Mouse (Mus musculus) cortical plate, adult 2 months (tissue): Measurements from ENCODE around the gene Sohlh2. TPM values are rescaled to one million over a fixed set of nuclear protein-coding genes. Genes with fewer than 3 reads are reported as not detected.

Source experiments
- H3K27ac ChIP-seq: fragments of 200-500 bp; 2 replicates; pipeline ENCODE4 v1.5.1; 2012; ENCODE audit warnings: low read length, control low read depth, inconsistent platforms; ENCODE audit not compliant: insufficient read depth
- H3K4me1 ChIP-seq: fragments of 200-500 bp; 2 replicates; pipeline ENCODE4 v1.6.1; 2011; ENCODE audit warnings: low read length; ENCODE audit not compliant: control insufficient read depth, insufficient read depth
- H3K4me3 ChIP-seq: fragments of 200-500 bp; 2 replicates; pipeline ENCODE4 v1.5.1; 2011; ENCODE audit warnings: mild to moderate bottlenecking, low read length, control low read depth; ENCODE audit not compliant: insufficient read depth
- CTCF ChIP-seq: fragments of 200-500 bp; IDR thresholded peaks from 2 replicates; pipeline ENCODE4 v1.5.1; 2011; ENCODE audit warnings: mild to moderate bottlenecking, control low read depth, low read length; ENCODE audit not compliant: insufficient read depth; ENCODE audit errors: extremely low read depth
- POLR2A ChIP-seq: fragments of 200-500 bp; IDR thresholded peaks from 2 replicates; pipeline ENCODE4 v1.6.1; 2011; ENCODE audit warnings: mild to moderate bottlenecking, low read length, control low read depth; ENCODE audit not compliant: insufficient read depth; ENCODE audit errors: extremely low read depth
- polyA plus RNA-seq: library from polyadenylated mRNA; depleted of rRNA; stranded (reverse); fragments of >200 nt; gene quantifications from 2 replicates; pipeline ENCODE4 v1.2.3, GENCODE M21; 2012; rRNA removed

Sohlh2 gene
- polyA plus RNA-seq, 1 experiment: not detected

DNA sequence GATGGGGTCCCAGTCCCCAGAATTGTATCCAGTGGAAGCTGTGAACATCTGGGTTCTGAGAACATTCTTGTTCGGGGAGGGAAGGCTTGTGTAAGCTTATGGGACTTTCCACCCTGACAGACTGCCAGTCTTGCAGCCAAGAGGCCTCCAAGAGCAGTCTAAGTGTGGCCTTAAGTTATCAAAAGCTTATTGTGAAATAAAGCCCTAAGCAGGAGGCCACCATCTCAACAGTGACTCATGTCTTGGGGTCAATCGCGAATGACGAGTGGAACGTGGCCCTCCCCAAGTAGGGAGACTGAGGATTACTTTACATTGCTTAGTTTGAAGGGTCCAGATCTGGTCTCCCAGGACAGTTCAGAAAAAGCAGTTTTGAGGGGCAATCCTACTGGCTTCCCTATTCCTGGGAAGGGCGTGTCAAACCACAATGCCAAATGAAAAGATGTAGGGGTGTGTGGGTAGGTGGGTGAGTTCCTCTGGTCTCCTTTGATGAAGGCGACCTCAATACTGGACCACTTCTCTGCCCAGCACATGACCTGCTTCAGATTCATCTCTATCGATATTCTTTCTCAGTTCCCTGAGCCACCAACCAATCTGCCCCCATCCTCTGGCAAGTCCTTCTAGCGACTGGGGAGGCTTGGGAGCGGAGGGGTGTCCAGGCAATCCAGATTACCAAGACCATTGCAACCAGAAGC is 60.0 kb downstream of the Sohlh2 start, which contains the start of gene Dclk1:
TSS of gene Dclk1 (plus strand) at position 635 of the 692 bp plus-strand sequence.
- no peak for TF ChIP-seq POLR2A
- no peak for TF ChIP-seq CTCF
- Histone ChIP-seq H3K4me3 (peak within 1 kb of the TSS; percentile 82), H3K4me1 (peaks cover 2% of the 10 kb centered on the region; the same call in 1 of the 2 replicates), H3K27ac (peak within 1 kb of the TSS; percentile 76)

DNA sequence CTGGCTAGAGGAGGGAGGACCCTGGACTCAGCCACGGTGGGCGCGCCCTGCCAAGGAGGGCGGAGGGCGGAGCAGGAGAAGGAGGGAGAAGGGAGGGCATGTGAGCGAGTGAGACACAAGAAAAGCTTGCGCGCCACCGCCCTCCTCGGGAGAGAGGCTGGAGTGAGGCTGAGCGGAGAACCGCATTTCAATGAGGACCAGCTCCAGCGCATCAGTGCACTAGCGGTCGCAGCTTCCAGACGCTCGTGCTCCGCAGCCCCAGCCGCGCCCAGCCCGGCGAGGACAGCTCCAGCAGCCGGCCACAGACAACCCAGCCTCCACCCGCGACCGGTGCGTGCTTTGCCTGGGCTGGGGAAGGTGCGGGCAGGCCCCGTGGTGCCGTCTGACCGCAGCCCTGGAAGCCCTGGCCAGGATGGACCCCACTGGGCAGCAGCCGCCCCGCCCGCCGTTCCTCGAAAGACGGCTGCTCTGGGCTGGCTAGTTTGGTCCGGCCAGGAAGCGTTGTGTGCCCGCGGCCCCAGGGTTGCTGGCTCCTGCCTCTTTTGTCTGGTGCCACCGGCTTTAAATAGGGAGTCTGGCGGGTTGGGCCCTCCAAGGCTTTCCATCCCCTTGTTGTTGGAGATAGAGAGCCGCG is 60.7 kb downstream of the Sohlh2 start:
- H3K4me3 ChIP-seq: peak overlapping the region; percentile 82
- TF ChIP-seq CTCF (no peak), POLR2A (peak; percentile 100)
- peak overlapping the region; percentile 76 for H3K27ac ChIP-seq
- peaks cover 2% of the 10 kb centered on the region; the same call in 1 of the 2 replicates for H3K4me1 ChIP-seq

DNA sequence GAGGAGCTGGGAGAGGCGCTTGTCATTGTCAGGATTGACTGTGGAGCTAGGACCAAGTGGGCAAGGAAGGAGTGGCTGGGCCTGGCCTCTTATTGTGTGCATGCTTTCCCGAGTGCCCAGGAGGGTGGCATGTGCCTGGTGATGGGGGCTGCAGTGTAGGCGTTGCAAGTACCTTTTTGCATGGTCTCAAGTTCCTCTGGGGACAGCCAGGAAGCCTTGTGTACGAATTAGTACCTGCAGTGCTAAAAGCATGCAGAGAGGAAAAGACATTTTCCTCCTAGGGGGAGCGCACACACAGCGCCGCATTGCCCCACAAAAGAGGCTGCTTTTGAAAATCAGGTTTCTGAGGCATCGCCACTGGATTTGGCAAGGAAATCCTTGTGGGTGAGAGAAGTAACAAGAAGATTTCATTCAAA is 61.2 kb downstream of the Sohlh2 start:
- no peak for TF ChIP-seq CTCF
- no peak for TF ChIP-seq POLR2A
- H3K4me3 ChIP-seq: peak overlapping the region; percentile 82
- H3K27ac ChIP-seq: peak overlapping the region; percentile 76
- peaks cover 2% of the 10 kb centered on the region; the same call in 1 of the 2 replicates for H3K4me1 ChIP-seq

DNA sequence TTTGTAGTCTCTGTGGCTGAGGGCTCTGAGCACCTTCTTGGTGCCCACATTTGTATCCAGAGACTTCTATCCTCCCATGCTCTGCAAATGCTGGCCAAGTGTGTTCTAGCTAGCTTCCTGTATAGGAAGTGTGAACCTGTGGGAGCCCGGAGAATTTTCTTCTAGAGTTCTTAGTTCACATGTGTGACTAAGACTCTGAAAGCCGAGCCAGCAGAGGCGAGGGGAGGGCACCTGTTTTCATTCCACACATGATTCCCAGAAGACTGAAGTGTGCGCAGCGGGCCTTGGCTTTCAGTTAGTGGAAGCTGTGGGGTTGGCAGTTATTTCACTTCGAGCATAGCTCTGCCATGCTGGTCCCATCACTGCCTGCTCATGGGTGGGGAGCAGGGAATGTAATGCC is 62.3 kb downstream of the Sohlh2 start:
- no peak for TF ChIP-seq POLR2A
- TF ChIP-seq CTCF: no peak
- Histone ChIP-seq H3K4me3 (peak overlapping the region; percentile 82), H3K4me1 (peaks cover 8% of the 10 kb centered on the region), H3K27ac (peak overlapping the region; percentile 37; the same call in 1 of the 2 replicates)

DNA sequence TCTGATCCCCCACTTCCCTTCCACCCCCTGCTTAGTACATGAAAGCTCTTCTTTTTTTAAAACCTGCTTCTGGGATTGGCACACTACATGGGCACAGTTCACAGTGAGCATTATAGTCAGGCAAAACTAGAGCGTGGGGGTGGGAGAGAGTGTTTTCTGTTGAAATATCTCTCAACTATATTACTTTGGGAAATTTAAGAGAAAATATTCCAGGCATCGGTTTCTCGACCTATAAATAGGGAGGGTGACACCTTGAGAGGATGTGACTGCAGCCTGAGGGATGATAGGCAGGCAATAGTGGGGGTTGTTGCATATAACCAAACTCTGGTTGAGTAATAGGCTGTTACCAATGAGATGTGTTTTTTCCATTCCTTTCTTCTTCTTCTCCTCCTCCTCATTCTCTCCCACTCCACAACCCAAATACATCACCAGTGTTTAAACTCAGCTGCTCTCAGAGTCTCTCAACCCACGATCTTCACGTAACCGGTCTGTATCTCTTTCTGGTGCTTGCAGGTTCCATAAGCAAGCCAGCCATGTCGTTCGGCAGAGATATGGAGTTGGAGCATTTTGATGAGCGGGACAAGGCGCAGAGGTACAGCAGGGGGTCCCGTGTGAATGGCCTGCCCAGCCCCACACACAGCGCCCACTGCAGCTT is 64.9 kb downstream of the Sohlh2 start:
- Histone ChIP-seq H3K4me1 (peaks cover 13% of the 10 kb centered on the region), H3K4me3 (peak overlapping the region; percentile 50)
- TF ChIP-seq POLR2A (0 out of 2 replicates have a peak, but pooled peaks have one; percentile 32), CTCF (no peak)

DNA sequence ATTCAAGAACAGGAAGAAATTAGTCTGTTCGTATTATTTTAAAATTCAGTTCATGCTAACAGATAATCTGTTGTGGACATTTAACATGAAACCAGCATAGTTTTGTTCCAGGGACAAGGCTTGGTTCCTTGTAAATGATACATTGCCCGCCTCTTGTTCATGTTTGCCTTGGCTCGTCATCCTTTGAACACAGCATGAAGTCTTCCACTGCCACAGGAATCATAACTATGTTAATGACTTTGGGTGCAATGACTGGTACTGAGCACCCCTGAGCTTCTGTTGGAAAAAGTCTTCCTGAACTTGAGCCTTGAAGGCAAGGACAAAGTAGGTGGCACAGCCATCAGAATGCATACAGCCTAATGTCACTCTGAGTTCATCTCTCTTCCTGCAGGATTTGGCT is 66.2 kb downstream of the Sohlh2 start:
- Histone ChIP-seq H3K4me1 (peaks cover 13% of the 10 kb centered on the region), H3K27ac (peak overlapping the region; percentile 66; the same call in 1 of the 2 replicates), H3K4me3 (peak overlapping the region; percentile 50)
- TF ChIP-seq CTCF (no peak), POLR2A (no peak)

More for the DNA sequence above, 64.9 kb downstream of the Sohlh2 start:
- peak overlapping the region; percentile 80; the same call in 1 of the 2 replicates for H3K27ac ChIP-seq

DNA sequence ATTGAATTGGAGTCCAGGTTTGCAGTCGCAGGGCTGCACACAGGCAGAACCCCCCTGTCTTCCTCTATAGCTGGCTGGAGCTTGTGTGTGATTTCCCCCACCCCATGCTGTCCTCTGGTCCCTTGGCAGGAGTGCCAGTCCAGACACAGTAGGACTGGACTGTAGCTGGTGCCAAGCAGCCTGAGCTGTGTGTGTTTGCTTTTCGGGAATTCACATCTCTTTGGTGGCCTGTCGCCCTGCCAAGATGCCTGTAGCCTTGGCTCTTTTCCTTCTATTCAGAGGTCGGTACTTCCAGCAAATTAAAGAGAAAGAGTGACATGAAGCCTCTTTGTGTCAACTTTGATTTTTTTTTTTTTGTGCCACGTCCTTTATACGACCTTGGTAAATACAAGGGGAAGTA is 66.7 kb downstream of the Sohlh2 start:
- peaks cover 13% of the 10 kb centered on the region for H3K4me1 ChIP-seq
- H3K27ac ChIP-seq: peak overlapping the region; percentile 66
- TF ChIP-seq CTCF (no peak), POLR2A (no peak)
- H3K4me3 ChIP-seq: peak overlapping the region; percentile 50

DNA sequence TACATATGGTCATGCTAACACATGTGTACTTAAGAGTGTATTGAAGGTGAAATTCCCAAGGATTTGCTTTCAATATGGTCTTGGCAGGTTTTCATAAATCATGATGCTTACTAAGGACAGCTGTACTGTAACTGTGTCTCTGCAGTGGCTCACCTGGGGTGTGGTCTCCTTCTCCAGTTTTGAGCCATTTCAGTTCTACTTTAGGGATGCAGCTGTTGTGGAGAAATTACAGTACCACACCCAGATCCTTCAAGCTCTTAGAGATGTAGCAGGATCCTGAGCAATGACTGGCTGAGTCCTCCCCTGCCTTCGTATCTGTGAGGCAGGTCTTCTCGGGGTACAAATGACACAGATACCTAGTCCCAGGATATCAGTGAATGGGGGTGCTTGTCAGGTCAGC is 68.8 kb downstream of the Sohlh2 start:
- peak overlapping the region; percentile 32; the same call in 1 of the 2 replicates for H3K4me3 ChIP-seq
- no peak for TF ChIP-seq CTCF
- TF ChIP-seq POLR2A: no peak
- peaks cover 14% of the 10 kb centered on the region for H3K4me1 ChIP-seq
- H3K27ac ChIP-seq: peak overlapping the region; percentile 80; the same call in 1 of the 2 replicates

Other genes starting within 250 kb of the Sohlh2 start
- 1.8 and 2.8 TPM in 2 replicates for gene Ccna1, start 126.5 kb upstream of the Sohlh2 start, polyA plus RNA-seq
- gene Spg20, start 69.9 kb upstream of the Sohlh2 start, polyA plus RNA-seq: 19.5 and 20.2 TPM in 2 replicates
- gene Ccdc169, start 44.7 kb upstream of the Sohlh2 start, polyA plus RNA-seq: 0.19 and 0.21 TPM in 2 replicates
- gene Dclk1, start 60.3 kb downstream of the Sohlh2 start, polyA plus RNA-seq: 333 and 339 TPM in 2 replicates